Mouse (Mus musculus): ENCODE measurements around the gene Tor3a. TPM values are rescaled to one million over a fixed set of nuclear protein-coding genes. Genes with fewer than 3 reads are reported as not detected.
"Not testable (repeated sequence)": the region's sequence is repeated elsewhere in the genome, so short reads cannot be mapped to it uniquely, and the experiment has no call there.

Tor3a gene
- total RNA-seq, 2 experiments from 2014 or later, result 5.3 to 7.4 TPM

- intact Hi-C loops (cut with DNase I; ENCODE audit: low total_unique reads), result no loop called here
- no peak for DNase-seq
Measured at GRCm38 (mm10) chr1:156673476-156674194, 521 bp downstream of the Tor3a start.

- no peak for DNase-seq
Measured at GRCm38 (mm10) chr1:156672720-156673475, 1.3 kb downstream of the Tor3a start.

GRCm38 (mm10) chr1:156671921-156672320, 2.2 kb downstream of the Tor3a start:
- intact Hi-C loops (cut with DNase I; ENCODE audit: low total_unique reads), result no loop called here
- DNase-seq, result no peak

More at GRCm38 (mm10) chr1:156672720-156673475, 1.3 kb downstream of the Tor3a start:
- intact Hi-C loops (cut with DNase I; ENCODE audit: low total_unique reads), result no loop called here

DNA sequence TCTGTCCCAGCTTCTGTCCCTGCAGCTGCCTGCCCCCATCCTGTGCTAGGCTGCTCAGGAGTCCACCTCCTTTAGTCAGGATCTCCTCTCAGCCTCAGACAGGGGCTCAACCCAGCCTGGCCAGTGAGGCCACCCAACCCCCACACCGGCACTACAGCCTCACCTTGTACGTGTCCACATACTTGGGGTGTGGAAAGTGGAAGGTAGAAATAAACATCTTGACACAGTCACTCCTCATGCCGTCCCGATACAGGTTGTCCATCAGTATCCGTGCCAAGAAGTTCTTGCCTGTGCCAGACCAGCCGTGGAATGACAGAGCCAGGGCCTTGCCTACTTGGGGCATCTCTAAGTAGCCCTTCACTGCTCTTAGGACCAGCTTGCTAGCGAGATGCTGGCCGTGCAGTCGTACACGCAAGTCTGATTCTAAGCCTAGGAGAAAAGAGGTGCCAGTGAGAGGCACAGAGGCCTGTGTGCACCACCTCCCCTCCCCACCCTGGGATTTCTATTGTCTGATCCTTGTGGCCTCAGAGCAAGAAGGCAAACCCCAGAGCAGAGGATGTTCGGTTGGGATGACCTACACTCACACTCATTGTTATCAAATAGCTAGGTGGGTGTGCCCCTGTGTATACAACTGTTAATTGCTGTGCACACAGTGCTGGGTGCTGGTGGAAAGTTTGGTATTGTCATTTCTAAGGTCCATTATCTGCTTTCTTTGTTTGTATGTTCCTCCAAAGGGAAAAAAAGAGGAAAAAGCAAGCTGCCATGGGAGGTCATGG, 4.8 kb downstream of the Tor3a start:
- intact Hi-C loops (cut with DNase I; ENCODE audit: low total_unique reads), result no loop called here
- DNase-seq, result no peak

GRCm38 (mm10) chr1:156668602-156669001, 5.6 kb downstream of the Tor3a start:
- intact Hi-C loops (cut with DNase I; ENCODE audit: low total_unique reads), result no loop called here
- DNase-seq, result no peak

DNA sequence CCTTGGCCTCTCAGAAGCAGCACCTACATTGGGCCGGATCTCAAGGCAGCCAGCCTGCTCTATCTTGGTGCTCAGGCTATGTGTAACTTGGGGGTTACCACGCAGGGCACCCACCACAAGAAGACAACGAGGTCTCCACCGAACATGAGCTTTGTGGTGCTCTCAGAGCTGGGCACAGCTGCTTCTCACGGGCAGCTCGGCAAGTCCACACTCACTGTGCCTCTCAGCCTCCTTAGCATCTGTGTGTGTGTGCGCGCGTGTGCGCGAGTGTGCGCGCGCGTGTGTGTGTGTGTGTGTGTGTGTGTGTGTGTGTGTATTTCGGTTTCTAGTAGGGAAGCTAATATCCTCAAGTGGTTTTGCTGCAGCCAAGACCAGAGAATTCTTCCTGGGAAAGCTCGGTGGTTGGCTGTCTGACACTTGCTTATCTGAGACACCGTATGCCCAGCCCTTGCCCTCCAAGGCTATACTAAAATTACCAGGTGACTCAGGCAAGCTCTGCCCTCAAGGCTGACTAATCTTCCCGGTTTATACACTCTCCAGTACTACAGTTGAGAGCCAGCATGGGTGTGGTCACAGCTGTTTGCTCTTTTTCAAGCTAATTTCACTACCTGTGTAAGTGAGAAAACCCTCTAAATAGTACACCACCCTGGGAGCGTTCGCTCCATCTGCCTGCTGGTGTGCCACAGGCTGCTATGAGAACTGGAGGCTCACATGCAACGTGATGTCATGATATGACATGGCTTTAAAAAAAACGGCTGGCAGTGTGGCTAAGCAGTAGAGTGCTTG, 6.8 kb downstream of the Tor3a start:
- no peak for DNase-seq
- intact Hi-C loops (cut with DNase I; ENCODE audit: low total_unique reads), result no loop called here

DNA sequence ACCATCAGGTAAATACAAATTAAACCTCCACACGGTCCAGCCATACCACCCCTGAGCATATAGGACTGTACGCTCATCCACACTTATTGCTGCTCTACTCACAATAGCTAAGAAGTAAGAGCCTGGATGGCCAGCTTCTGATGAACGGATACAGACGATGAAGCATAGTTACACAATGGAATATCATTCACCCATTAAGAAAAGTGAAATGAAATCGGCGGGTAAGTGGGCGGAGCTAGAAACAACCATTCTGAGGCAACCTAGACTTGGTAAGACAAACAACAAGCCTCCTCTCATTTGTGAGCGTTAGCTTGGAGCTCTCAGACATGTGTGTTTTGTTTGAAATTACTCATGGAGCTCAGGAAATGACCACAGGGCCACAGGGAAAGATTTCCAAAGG, 8.4 kb downstream of the Tor3a start:
- no peak for DNase-seq
- intact Hi-C loops (cut with DNase I; ENCODE audit: low total_unique reads), result no loop called here

GRCm38 (mm10) chr1:156660660-156661236, 13.4 kb downstream of the Tor3a start:
- intact Hi-C loops (cut with DNase I; ENCODE audit: low total_unique reads); DNase-seq: not testable (repeated sequence)

GRCm38 (mm10) chr1:156659906-156660659, 14.1 kb downstream of the Tor3a start:
- intact Hi-C loops (cut with DNase I; ENCODE audit: low total_unique reads), result no loop called here
- no peak for DNase-seq

DNA sequence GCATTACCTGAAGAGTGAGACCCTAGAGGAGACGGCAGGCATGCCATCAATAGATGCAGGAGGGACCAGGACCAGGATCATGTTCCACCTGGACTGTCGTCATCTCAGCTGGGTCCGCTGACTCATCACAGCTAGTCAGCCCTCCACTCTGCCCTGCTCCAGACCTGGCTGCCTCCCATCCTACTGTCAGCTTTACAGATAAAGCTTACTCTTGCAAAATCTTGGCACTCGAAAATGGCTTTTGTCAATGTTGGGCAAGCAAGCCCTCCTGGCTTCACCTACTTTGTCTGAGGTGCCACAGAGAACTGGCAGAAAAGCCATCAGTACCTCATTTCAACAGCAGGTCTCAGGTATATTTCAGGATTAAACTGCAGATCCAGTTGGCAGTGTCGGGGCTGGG, 15.5 kb downstream of the Tor3a start:
- no peak for DNase-seq

DNA sequence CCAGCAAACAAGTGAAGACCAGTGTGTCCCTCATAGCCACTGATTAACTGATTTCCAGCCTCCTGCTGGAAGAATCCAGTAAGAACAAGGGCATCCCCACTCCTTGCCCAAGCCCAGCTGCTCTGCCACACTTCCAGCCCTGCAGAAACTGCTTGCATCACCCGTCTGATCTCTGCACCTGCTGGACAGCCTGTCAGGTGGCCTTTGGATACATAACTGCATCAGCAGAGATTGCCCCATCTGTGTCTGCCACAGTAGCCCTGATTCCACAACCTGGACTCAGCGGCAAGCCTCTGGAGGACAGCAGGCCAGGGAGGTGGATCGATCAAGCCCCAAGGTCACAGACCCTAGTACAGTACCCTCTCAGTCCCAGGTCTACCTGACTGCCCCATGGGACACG, 16.6 kb downstream of the Tor3a start:
- no peak for DNase-seq
- intact Hi-C loops (cut with DNase I; ENCODE audit: low total_unique reads), result no loop called here

More for the DNA sequence above, 15.5 kb downstream of the Tor3a start:
- intact Hi-C loops (cut with DNase I; ENCODE audit: low total_unique reads), result no loop called here

DNA sequence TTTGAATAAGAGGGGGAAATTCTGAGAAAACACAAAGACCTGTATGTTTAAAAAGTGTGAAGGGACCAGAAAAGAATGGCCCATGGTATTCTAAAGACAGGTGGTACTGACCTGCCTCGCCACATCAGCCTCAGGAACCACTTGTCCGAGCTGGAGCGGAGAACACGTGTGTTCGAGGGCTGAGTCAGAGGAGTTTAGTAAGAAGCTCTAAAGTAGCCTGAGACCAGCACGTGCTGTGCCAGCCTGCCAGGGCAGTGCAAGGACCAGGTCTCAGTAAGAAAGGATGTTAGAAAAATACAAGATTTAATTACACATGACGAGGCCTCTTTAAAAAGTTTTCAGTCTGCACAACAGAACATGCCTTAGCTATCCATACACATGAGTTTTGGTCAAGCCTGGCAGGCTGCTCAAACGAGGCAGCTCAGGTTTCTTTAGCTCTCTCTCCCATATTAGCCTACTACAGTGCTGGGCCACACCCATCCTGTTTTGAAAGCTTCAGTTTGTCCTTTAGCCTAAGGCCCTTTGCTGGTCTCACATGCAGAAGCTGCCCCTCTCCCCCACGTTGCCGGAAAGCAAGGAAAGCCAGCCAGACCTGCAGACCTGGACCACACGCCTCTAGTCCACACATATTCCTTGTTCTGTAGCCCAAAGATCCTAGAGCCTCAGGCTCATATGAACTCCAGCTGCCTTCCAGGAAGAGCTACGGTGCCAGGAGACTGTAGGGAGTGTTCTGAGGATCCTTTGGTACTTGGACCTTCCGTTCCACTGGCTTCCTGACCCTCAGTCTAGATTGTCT, 19.2 kb downstream of the Tor3a start:
- intact Hi-C loops (cut with DNase I; ENCODE audit: low total_unique reads), result no loop called here
- no peak for DNase-seq

GRCm38 (mm10) chr1:156652189-156652822, 21.9 kb downstream of the Tor3a start:
- intact Hi-C loops (cut with DNase I; ENCODE audit: low total_unique reads), result no loop called here
- DNase-seq, result no peak

DNA sequence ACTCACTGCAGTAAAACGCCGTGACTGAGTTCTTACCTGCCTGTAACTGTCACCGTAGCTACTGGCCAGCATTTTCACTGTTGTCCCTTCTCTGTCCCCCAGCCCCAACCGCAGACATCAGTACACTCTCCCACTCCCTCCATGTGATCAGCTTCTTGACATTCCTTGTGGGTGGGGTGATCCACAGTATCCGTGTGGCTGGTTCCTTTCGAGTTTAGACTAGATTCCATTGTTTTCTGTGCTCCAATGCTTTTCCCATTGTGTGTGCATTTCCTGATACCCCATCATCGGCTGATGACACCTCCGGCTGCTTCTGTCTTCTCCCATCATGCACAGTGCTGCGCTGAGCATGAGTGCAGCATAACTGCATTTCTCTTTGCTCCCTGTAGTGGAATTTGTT, 23.5 kb downstream of the Tor3a start:
- intact Hi-C loops (cut with DNase I; ENCODE audit: low total_unique reads), result no loop called here
- DNase-seq, result no peak

- no peak for DNase-seq
- intact Hi-C loops (cut with DNase I; ENCODE audit: low total_unique reads), result no loop called here
Measured at GRCm38 (mm10) chr1:156648705-156649104, 25.5 kb downstream of the Tor3a start.

DNA sequence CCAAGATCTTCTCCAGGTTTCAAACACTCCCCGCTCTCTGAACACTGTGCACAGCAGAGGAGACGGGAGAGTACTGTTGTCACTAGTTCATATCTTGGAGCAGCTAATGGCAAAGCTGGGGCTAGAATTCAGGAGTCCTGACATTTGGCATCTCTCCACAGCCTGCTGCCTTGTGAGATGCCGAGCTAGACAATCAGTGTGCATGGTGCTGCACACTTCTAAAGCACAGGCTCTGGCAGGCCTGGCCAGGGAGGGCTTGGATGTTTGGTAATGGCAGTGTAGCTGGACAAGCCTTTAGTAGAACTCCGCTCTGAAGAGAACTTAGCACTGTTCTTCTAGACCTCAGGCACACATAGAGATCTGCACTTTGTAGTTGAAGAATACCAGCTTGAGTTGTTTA, 28.2 kb downstream of the Tor3a start:
- no peak for DNase-seq
- intact Hi-C loops (cut with DNase I; ENCODE audit: low total_unique reads), result no loop called here

Data from gastrocnemius, postnatal 14 days (tissue).